Mouse (Mus musculus): Measurements from ENCODE around the gene Dnajb8. TPM values are rescaled to one million over a fixed set of nuclear protein-coding genes. Genes with fewer than 3 reads are reported as not detected.

The Dnajb8 gene
- polyA plus RNA-seq, 1 experiment = not detected

- TF ChIP-seq POLR2A (IDR thresholded peaks at IDR 0.05; ENCODE audit: low read depth, low read length) (no peak), CTCF (conservative IDR thresholded peaks at IDR 0.05; ENCODE audit: insufficient read depth, insufficient read length, low read depth, low read length) (no peak)
- H3K27me3 ChIP-seq (replicated peaks; ENCODE audit: control insufficient read depth, insufficient read depth, low read length) = no peaks in the 10 kb centered on the region
Measured at GRCm38 (mm10) chr6:88266055-88266454, 44.0 kb downstream of the Dnajb8 start.

GRCm38 (mm10) chr6:88267068-88267467 is 45.0 kb downstream of the Dnajb8 start:
- 93% methylated on average over 3 of the region's 3 CpGs for WGBS
- no peaks in the 10 kb centered on the region for H3K36me3 ChIP-seq (ENCODE audit: control insufficient read depth, insufficient read depth, low read length)

More at GRCm38 (mm10) chr6:88266055-88266454, 44.0 kb downstream of the Dnajb8 start:
- DNase-seq = no peak
- WGBS = 95% methylated on average over 3 of the region's 3 CpGs
- Histone ChIP-seq H3K4me3 (ENCODE audit: insufficient read depth, low read depth, low read length) (no peak overlapping the region), H3K36me3 (ENCODE audit: control insufficient read depth, insufficient read depth, low read length) (no peaks in the 10 kb centered on the region), H3K27ac (ENCODE audit: insufficient read depth, low read depth, low read length) (no peak overlapping the region), H3K4me1 (ENCODE audit: control insufficient read depth, insufficient read depth, low read length) (no peaks in the 10 kb centered on the region)

GRCm38 (mm10) chr6:88267970-88268369 is 45.9 kb downstream of the Dnajb8 start:
- 93% methylated on average over 2 of the region's 2 CpGs for WGBS
- no peaks in the 10 kb centered on the region for H3K4me1 ChIP-seq (ENCODE audit: control insufficient read depth, insufficient read depth, low read length)
- no peaks in the 10 kb centered on the region for H3K36me3 ChIP-seq (ENCODE audit: control insufficient read depth, insufficient read depth, low read length)
- H3K4me3 ChIP-seq (ENCODE audit: insufficient read depth, low read depth, low read length) = no peak overlapping the region
- no peak for TF ChIP-seq POLR2A (IDR thresholded peaks at IDR 0.05; ENCODE audit: low read depth, low read length)
- no peak for DNase-seq
- no peak overlapping the region for H3K27ac ChIP-seq (ENCODE audit: insufficient read depth, low read depth, low read length)
- no peaks in the 10 kb centered on the region for H3K27me3 ChIP-seq (replicated peaks; ENCODE audit: control insufficient read depth, insufficient read depth, low read length)

More at GRCm38 (mm10) chr6:88267068-88267467, 45.0 kb downstream of the Dnajb8 start:
- Histone ChIP-seq H3K4me1 (ENCODE audit: control insufficient read depth, insufficient read depth, low read length) (no peaks in the 10 kb centered on the region), H3K27ac (ENCODE audit: insufficient read depth, low read depth, low read length) (no peak overlapping the region), H3K4me3 (ENCODE audit: insufficient read depth, low read depth, low read length) (no peak overlapping the region), H3K27me3 (replicated peaks; ENCODE audit: control insufficient read depth, insufficient read depth, low read length) (no peaks in the 10 kb centered on the region)
- TF ChIP-seq POLR2A (IDR thresholded peaks at IDR 0.05; ENCODE audit: low read depth, low read length) (no peak), CTCF (conservative IDR thresholded peaks at IDR 0.05; ENCODE audit: insufficient read depth, insufficient read length, low read depth, low read length) (no peak)
- DNase-seq = no peak

GRCm38 (mm10) chr6:88274623-88275022 is 52.6 kb downstream of the Dnajb8 start:
- H3K4me1 ChIP-seq (ENCODE audit: control insufficient read depth, insufficient read depth, low read length) = no peaks in the 10 kb centered on the region
- TF ChIP-seq CTCF (conservative IDR thresholded peaks at IDR 0.05; ENCODE audit: insufficient read depth, insufficient read length, low read depth, low read length) (no peak), POLR2A (IDR thresholded peaks at IDR 0.05; ENCODE audit: low read depth, low read length) (no peak)
- DNase-seq = no peak
- H3K4me3 ChIP-seq (ENCODE audit: insufficient read depth, low read depth, low read length) = no peak overlapping the region
- H3K36me3 ChIP-seq (ENCODE audit: control insufficient read depth, insufficient read depth, low read length) = no peaks in the 10 kb centered on the region
- H3K27ac ChIP-seq (ENCODE audit: insufficient read depth, low read depth, low read length) = no peak overlapping the region
- H3K27me3 ChIP-seq (replicated peaks; ENCODE audit: control insufficient read depth, insufficient read depth, low read length) = no peaks in the 10 kb centered on the region
- WGBS = 67% methylated on average over 6 of the region's 6 CpGs

GRCm38 (mm10) chr6:88276221-88276620 is 54.2 kb downstream of the Dnajb8 start:
- 85% methylated on average over 4 of the region's 4 CpGs for WGBS
- H3K4me3 ChIP-seq (ENCODE audit: insufficient read depth, low read depth, low read length) = no peak overlapping the region
- H3K27ac ChIP-seq (ENCODE audit: insufficient read depth, low read depth, low read length) = no peak overlapping the region
- TF ChIP-seq CTCF (conservative IDR thresholded peaks at IDR 0.05; ENCODE audit: insufficient read depth, insufficient read length, low read depth, low read length) (no peak), POLR2A (IDR thresholded peaks at IDR 0.05; ENCODE audit: low read depth, low read length) (no peak)
- H3K36me3 ChIP-seq (ENCODE audit: control insufficient read depth, insufficient read depth, low read length) = no peaks in the 10 kb centered on the region
- DNase-seq = no peak
- no peaks in the 10 kb centered on the region for H3K27me3 ChIP-seq (replicated peaks; ENCODE audit: control insufficient read depth, insufficient read depth, low read length)
- H3K4me1 ChIP-seq (ENCODE audit: control insufficient read depth, insufficient read depth, low read length) = no peaks in the 10 kb centered on the region

- no peak for DNase-seq
- H3K27ac ChIP-seq (ENCODE audit: insufficient read depth, low read depth, low read length) = no peak overlapping the region
- no peaks in the 10 kb centered on the region for H3K4me1 ChIP-seq (ENCODE audit: control insufficient read depth, insufficient read depth, low read length)
Measured at GRCm38 (mm10) chr6:88277242-88277641, 55.2 kb downstream of the Dnajb8 start.

GRCm38 (mm10) chr6:88278141-88278540 is 56.1 kb downstream of the Dnajb8 start:
- Histone ChIP-seq H3K27me3 (replicated peaks; ENCODE audit: control insufficient read depth, insufficient read depth, low read length) (no peaks in the 10 kb centered on the region), H3K4me1 (ENCODE audit: control insufficient read depth, insufficient read depth, low read length) (no peaks in the 10 kb centered on the region), H3K4me3 (ENCODE audit: insufficient read depth, low read depth, low read length) (no peak overlapping the region), H3K27ac (ENCODE audit: insufficient read depth, low read depth, low read length) (no peak overlapping the region), H3K36me3 (ENCODE audit: control insufficient read depth, insufficient read depth, low read length) (no peaks in the 10 kb centered on the region)
- no peak for DNase-seq
- no peak for TF ChIP-seq POLR2A (IDR thresholded peaks at IDR 0.05; ENCODE audit: low read depth, low read length)
- no peak for TF ChIP-seq CTCF (conservative IDR thresholded peaks at IDR 0.05; ENCODE audit: insufficient read depth, insufficient read length, low read depth, low read length)
- 85% methylated on average over 2 of the region's 2 CpGs for WGBS

More at GRCm38 (mm10) chr6:88277242-88277641, 55.2 kb downstream of the Dnajb8 start:
- Histone ChIP-seq H3K27me3 (replicated peaks; ENCODE audit: control insufficient read depth, insufficient read depth, low read length) (no peaks in the 10 kb centered on the region), H3K4me3 (ENCODE audit: insufficient read depth, low read depth, low read length) (no peak overlapping the region), H3K36me3 (ENCODE audit: control insufficient read depth, insufficient read depth, low read length) (no peaks in the 10 kb centered on the region)
- no peak for TF ChIP-seq POLR2A (IDR thresholded peaks at IDR 0.05; ENCODE audit: low read depth, low read length)
- 94% methylated on average over 4 of the region's 4 CpGs for WGBS
